Mouse (Mus musculus) CH12.LX (cell line): ENCODE measurements at regions not wholly inside any gene's neighbourhood (a gene's known extent, or its start where the extent isn't known, plus 50 kb on each side); places are given as distances from the start of the nearest gene placed in this dataset.

Experiments
- DNase-seq: peaks from one replicate; pipeline ENCODE4 v3.0.0-alpha.2; 2013; ENCODE audit errors: extremely low read depth
- H3K27ac ChIP-seq: 2 replicates; pipeline ENCODE4 v1.5.1; 2012; ENCODE audit warnings: low read depth, mild to moderate bottlenecking, control low read depth, moderate library complexity; ENCODE audit not compliant: insufficient read depth
- H3K27me3 ChIP-seq: replicated peaks from 2 replicates; pipeline ENCODE3; 2012; ENCODE audit warnings: inconsistent platforms
- H3K36me3 ChIP-seq, 2 experiments: replicated peaks in 1 of 2; 2 replicates each; pipeline versions ENCODE3 to v1.6.1; 2012; ENCODE audit warnings: inconsistent platforms in 1 of 2, low read length in 1 of 2, mild to moderate bottlenecking in 1 of 2, mixed read lengths in 1 of 2, moderate library complexity in 1 of 2; ENCODE audit not compliant: control insufficient read depth in 1 of 2, insufficient read depth in 1 of 2
- H3K4me1 ChIP-seq, 2 experiments: 2 replicates each; pipeline ENCODE4 v1.6.1; 2012; ENCODE audit warnings: inconsistent platforms in 1 of 2, moderate library complexity in 1 of 2; ENCODE audit not compliant: insufficient read depth in 2 of 2, control insufficient read depth in 1 of 2
- H3K4me2 ChIP-seq: 2 replicates; pipeline ENCODE4 v1.6.1; 2012; ENCODE audit warnings: low read depth, mild to moderate bottlenecking, control low read depth; ENCODE audit not compliant: poor library complexity, insufficient read depth, severe bottlenecking
- H3K4me3 ChIP-seq, 3 experiments: fragments of 150-350 bp in 1 of 3; sonication (generic) in 1 of 3; replicated peaks in 1 of 3; 2 replicates each; pipeline versions ENCODE3 to v1.5.1; 2011 to 2012; ENCODE audit warnings: low read depth in 2 of 3, low read length in 2 of 3, mild to moderate bottlenecking in 2 of 3, moderate library complexity in 2 of 3, control low read depth in 1 of 3, improper control_type of control experiment in 1 of 3, inconsistent platforms in 1 of 3, mixed read lengths in 1 of 3; ENCODE audit not compliant: poor library complexity in 1 of 3
- H3K79me2 ChIP-seq: replicated peaks from 2 replicates; pipeline ENCODE4 v1.6.1; 2012; ENCODE audit warnings: mild to moderate bottlenecking, moderate library complexity; ENCODE audit not compliant: control insufficient read depth, poor library complexity, insufficient read depth, severe bottlenecking; ENCODE audit errors: extremely low read depth
- H3K9ac ChIP-seq: 2 replicates; pipeline ENCODE4 v1.6.1; 2012; ENCODE audit warnings: low read depth, mild to moderate bottlenecking, control low read depth, moderate library complexity; ENCODE audit not compliant: insufficient read depth
- H3K9me3 ChIP-seq: replicated peaks from 2 replicates; pipeline ENCODE3; 2012; ENCODE audit warnings: low read length, inconsistent platforms, mixed read lengths
- BHLHE40 ChIP-seq: IDR thresholded peaks from 2 replicates; pipeline ENCODE4 v1.6.1; 2011; ENCODE audit warnings: mild to moderate bottlenecking, low read depth, low read length, improper control_type of control experiment
- CTCF ChIP-seq, 2 experiments: IDR thresholded peaks in 1 of 2; conservative IDR thresholded peaks in 1 of 2; 2 replicates each; pipeline ENCODE4 v1.5.1; 2011 to 2012; ENCODE audit warnings: low read depth in 2 of 2, low read length in 2 of 2, improper control_type of control experiment in 1 of 2, inconsistent platforms in 1 of 2, mild to moderate bottlenecking in 1 of 2, moderate library complexity in 1 of 2
- E2F4 ChIP-seq: IDR thresholded peaks from 2 replicates; pipeline ENCODE4 v1.6.1; 2011; ENCODE audit warnings: low read depth, low read length, improper control_type of control experiment; ENCODE audit not compliant: insufficient replicate concordance
- ELF1 ChIP-seq: IDR thresholded peaks from 2 replicates; pipeline ENCODE4 v1.6.1; 2014; ENCODE audit warnings: low read depth, mild to moderate bottlenecking, inconsistent platforms, low read length, improper control_type of control experiment
- HCFC1 ChIP-seq: IDR thresholded peaks from 2 replicates; pipeline ENCODE4 v1.6.1; 2012; ENCODE audit warnings: low read depth, mild to moderate bottlenecking, inconsistent platforms, low read length, improper control_type of control experiment
- IRF4 ChIP-seq: IDR thresholded peaks from 2 replicates; pipeline ENCODE4 v1.6.1; 2014; ENCODE audit warnings: low read depth, mild to moderate bottlenecking, inconsistent platforms, low read length, improper control_type of control experiment
- JUND ChIP-seq: conservative IDR thresholded peaks from 2 replicates; pipeline ENCODE4 v1.6.1; 2011; ENCODE audit warnings: low read depth, low read length, improper control_type of control experiment
- MAZ ChIP-seq: IDR thresholded peaks from 2 replicates; pipeline ENCODE4 v1.6.1; 2012; ENCODE audit warnings: low read depth, mild to moderate bottlenecking, inconsistent platforms, low read length, improper control_type of control experiment, moderate library complexity
- MYC ChIP-seq: IDR thresholded peaks from 2 replicates; pipeline ENCODE4 v1.6.1; 2011; ENCODE audit warnings: low read depth, mild to moderate bottlenecking, improper control_type of control experiment, low read length
- NRF1 ChIP-seq: IDR thresholded peaks from 2 replicates; pipeline ENCODE4 v1.6.1; 2014; ENCODE audit warnings: low read depth, mild to moderate bottlenecking, inconsistent platforms, low read length, improper control_type of control experiment, moderate library complexity
- PAX5 ChIP-seq: IDR thresholded peaks from 2 replicates; pipeline ENCODE4 v1.6.1; 2012; ENCODE audit warnings: low read length, inconsistent platforms, mixed read lengths
- POLR2AphosphoS2 ChIP-seq: IDR thresholded peaks from 2 replicates; pipeline ENCODE4 v1.6.1; 2011; ENCODE audit warnings: low read depth, low read length, improper control_type of control experiment
- RCOR1 ChIP-seq: conservative IDR thresholded peaks from 2 replicates; pipeline ENCODE4 v1.6.1; 2012; ENCODE audit warnings: low read depth, mild to moderate bottlenecking, inconsistent platforms, low read length, improper control_type of control experiment
- SMC3 ChIP-seq: IDR thresholded peaks from 2 replicates; pipeline ENCODE4 v1.6.1; 2011; ENCODE audit warnings: low read depth, low read length, improper control_type of control experiment
- TBP ChIP-seq: conservative IDR thresholded peaks from 2 replicates; pipeline ENCODE4 v1.6.1; 2011; ENCODE audit warnings: low read depth, low read length, improper control_type of control experiment
- USF2 ChIP-seq: conservative IDR thresholded peaks from 2 replicates; pipeline ENCODE4 v1.6.1; 2011; ENCODE audit warnings: low read depth, low read length, improper control_type of control experiment
- ZKSCAN1 ChIP-seq: IDR thresholded peaks from 2 replicates; pipeline ENCODE4 v1.6.1; 2012; ENCODE audit warnings: low read depth, inconsistent platforms, low read length, improper control_type of control experiment, borderline replicate concordance
- dilution Hi-C: fragments of 300-500 bp; cut with MboI; formaldehyde crosslinking; loops from 2 replicates; pipeline ENCODE4 v1.14.3; 2020; ENCODE audit warnings: low sequenced_read_pairs; ENCODE audit not compliant: extremely low pct_unique_long_range_greater_than_20kb, extremely low pct_ligation_motif_present
- in situ Hi-C: fragments of 300-500 bp; cut with MboI; formaldehyde crosslinking; loops from 3 replicates; pipeline ENCODE4 v1.14.3; 2019; ENCODE audit warnings: low sequenced_read_pairs, low pct_ligation_motif_present, low pct_unique_long_range_greater_than_20kb, mixed read lengths

DNA sequence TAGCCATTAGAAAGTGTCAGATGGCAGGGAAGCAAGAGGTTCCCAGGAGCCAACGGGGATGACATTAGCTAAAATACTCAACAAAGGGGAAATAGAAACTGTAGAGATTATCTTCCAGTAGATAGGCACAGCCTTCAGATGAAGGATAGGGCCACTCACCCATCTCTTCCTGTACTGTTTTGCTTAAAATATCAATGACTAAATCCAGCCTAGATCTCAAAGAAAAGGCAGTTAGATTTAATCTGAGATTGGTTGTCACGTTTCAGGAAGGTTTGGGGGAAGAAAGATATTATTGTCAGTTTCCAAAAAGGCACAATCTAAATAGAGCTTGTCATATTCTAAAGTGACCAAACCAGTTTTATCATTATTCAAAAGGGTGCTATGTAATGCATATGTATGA lies 130.8 kb downstream of the Rgs21 start:
- H3K4me1 ChIP-seq: no peaks in the 10 kb centered on the region
- dilution Hi-C loops: no loop called here

DNA sequence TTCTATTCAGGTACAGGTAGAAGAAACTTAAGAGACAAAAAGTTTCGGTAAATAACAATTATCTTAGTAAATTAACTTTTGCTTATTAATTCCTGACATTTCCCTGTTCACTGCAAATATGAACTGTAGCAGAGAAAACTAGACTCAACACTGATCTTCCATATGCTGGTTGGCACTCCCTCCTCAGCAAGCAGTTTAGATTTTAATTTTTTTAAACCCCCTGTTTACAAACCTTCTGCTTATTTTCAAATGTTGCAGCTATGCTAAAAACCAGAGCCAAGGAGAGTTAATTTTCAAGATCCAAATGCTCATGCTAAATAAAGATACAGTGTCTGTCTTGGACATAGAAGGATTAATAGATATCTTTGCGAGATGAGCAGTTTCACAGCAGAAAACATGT lies 134.7 kb downstream of the Rgs21 start:
- no peaks in the 10 kb centered on the region for H3K9me3 ChIP-seq
- H3K79me2 ChIP-seq: no peaks in the 10 kb centered on the region
- H3K4me1 ChIP-seq: no peaks in the 10 kb centered on the region
- dilution Hi-C loops: no loop called here
- H3K27ac ChIP-seq: no peak overlapping the region
- H3K27me3 ChIP-seq: no peaks in the 10 kb centered on the region
- H3K4me3 ChIP-seq: no peak overlapping the region
- no peak overlapping the region for H3K4me2 ChIP-seq
- DNase-seq: no peak
- no peak overlapping the region for H3K9ac ChIP-seq
- no peaks in the 10 kb centered on the region for H3K36me3 ChIP-seq
- no peak for TF ChIP-seq CTCF (conservative IDR thresholded peaks at IDR 0.05 in 1 of 2, IDR thresholded peaks at IDR 0.05 in 1 of 2; ENCODE audit: low read depth in 2 of 2, low read length in 2 of 2)
- no peak for TF ChIP-seq MYC
- no peak for TF ChIP-seq USF2
- TF ChIP-seq MAZ: no peak
- no peak for TF ChIP-seq IRF4
- no peak for TF ChIP-seq PAX5
- in situ Hi-C loops: loop anchor here (10.0 kb wide), 1 partner anchor 272 kb away; no protein-coding TSS in a partner anchor

More for the DNA sequence above, 130.8 kb downstream of the Rgs21 start:
- H3K4me2 ChIP-seq: no peak overlapping the region
- no peak overlapping the region for H3K9ac ChIP-seq
- H3K4me3 ChIP-seq: no peak overlapping the region
- H3K27me3 ChIP-seq: no peaks in the 10 kb centered on the region
- H3K27ac ChIP-seq: no peak overlapping the region
- DNase-seq: no peak
- in situ Hi-C loops: loop anchor here (10.0 kb wide), 1 partner anchor 268 kb away; no protein-coding TSS in a partner anchor
- TF ChIP-seq USF2 (no peak), IRF4 (no peak), BHLHE40 (no peak), HCFC1 (no peak), TBP (no peak), E2F4 (no peak), ELF1 (no peak), SMC3 (no peak), ZKSCAN1 (no peak), JUND (no peak), NRF1 (no peak), POLR2AphosphoS2 (no peak), RCOR1 (no peak)
- H3K79me2 ChIP-seq: no peaks in the 10 kb centered on the region
- H3K9me3 ChIP-seq: no peaks in the 10 kb centered on the region
- no peaks in the 10 kb centered on the region for H3K36me3 ChIP-seq
